Mouse (Mus musculus): ENCODE measurements around the gene Arhgap23. TPM values are rescaled to one million over a fixed set of nuclear protein-coding genes. Genes with fewer than 3 reads are reported as not detected.
A peak's percentile ranks its signal among the peaks of the same experiment; 100 is the strongest.

Gene Arhgap23
- polyA plus RNA-seq, 1 experiment, result 77.2 TPM

- 68% methylated on average over 3 of the region's 3 CpGs for WGBS
- peaks cover 36% of the 10 kb centered on the region for H3K4me1 ChIP-seq (ENCODE audit: control insufficient read depth, insufficient read depth, low read length)
- H3K27ac ChIP-seq (ENCODE audit: insufficient read depth, low read length), result peak overlapping the region; percentile 34
- H3K27me3 ChIP-seq (ENCODE audit: control insufficient read depth, insufficient read depth, low read length), result no peaks in the 10 kb centered on the region
- H3K4me3 ChIP-seq (replicated peaks; ENCODE audit: insufficient read depth, low read depth, low read length), result no peak overlapping the region
- no peak for TF ChIP-seq POLR2A (IDR thresholded peaks at IDR 0.05; ENCODE audit: borderline replicate concordance, insufficient read depth, low read length)
- TF ChIP-seq CTCF (IDR thresholded peaks at IDR 0.05; ENCODE audit: borderline replicate concordance, insufficient read depth, low read depth, low read length), result no peak
- DNase-seq, result no peak
Observed at GRCm38 (mm10) chr11:97401686-97402435, 13.5 kb upstream of the Arhgap23 start.

DNA sequence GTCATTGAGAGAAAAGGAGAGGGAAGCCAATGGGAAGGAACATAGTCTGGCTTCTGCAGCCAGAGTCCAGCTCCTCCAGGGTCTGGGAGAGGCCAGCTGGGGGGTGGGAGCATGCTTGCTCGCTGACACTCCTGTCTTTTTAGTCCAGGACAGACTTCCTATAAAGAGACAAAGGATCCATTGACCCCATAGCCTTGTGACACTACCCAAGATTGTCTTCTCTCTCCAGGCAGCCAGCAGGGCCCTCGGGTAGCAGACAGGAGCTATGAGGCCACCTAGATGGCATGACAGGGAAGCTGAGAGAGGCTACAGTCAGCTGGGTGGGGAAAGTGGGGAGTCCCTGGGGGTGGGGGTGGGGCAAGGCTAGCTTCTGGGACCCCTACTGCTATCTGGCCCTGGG lies 12.6 kb upstream of the Arhgap23 start:
- Histone ChIP-seq H3K27me3 (ENCODE audit: control insufficient read depth, insufficient read depth, low read length) (no peaks in the 10 kb centered on the region), H3K4me1 (ENCODE audit: control insufficient read depth, insufficient read depth, low read length) (peaks cover 45% of the 10 kb centered on the region), H3K4me3 (replicated peaks; ENCODE audit: insufficient read depth, low read depth, low read length) (no peak overlapping the region), H3K27ac (ENCODE audit: insufficient read depth, low read length) (no peak overlapping the region)
- no peak for DNase-seq
- TF ChIP-seq POLR2A (IDR thresholded peaks at IDR 0.05; ENCODE audit: borderline replicate concordance, insufficient read depth, low read length), result no peak
- no peak for TF ChIP-seq CTCF (IDR thresholded peaks at IDR 0.05; ENCODE audit: borderline replicate concordance, insufficient read depth, low read depth, low read length)
- 74% methylated on average over 2 of the region's 2 CpGs for WGBS

- 30% methylated on average over 8 of the region's 8 CpGs for WGBS
- H3K4me1 ChIP-seq (ENCODE audit: control insufficient read depth, insufficient read depth, low read length), result peaks cover 48% of the 10 kb centered on the region
- peak overlapping the region; percentile 38 for H3K4me3 ChIP-seq (replicated peaks; ENCODE audit: insufficient read depth, low read depth, low read length)
- no peak for DNase-seq
- TF ChIP-seq CTCF (IDR thresholded peaks at IDR 0.05; ENCODE audit: borderline replicate concordance, insufficient read depth, low read depth, low read length), result no peak
- TF ChIP-seq POLR2A (IDR thresholded peaks at IDR 0.05; ENCODE audit: borderline replicate concordance, insufficient read depth, low read length), result no peak
- no peaks in the 10 kb centered on the region for H3K27me3 ChIP-seq (ENCODE audit: control insufficient read depth, insufficient read depth, low read length)
- peak overlapping the region; percentile 38; the same call in 1 of the 2 replicates for H3K27ac ChIP-seq (ENCODE audit: insufficient read depth, low read length)
Observed at GRCm38 (mm10) chr11:97403614-97404183, 11.6 kb upstream of the Arhgap23 start.

GRCm38 (mm10) chr11:97404184-97404760 lies 11.1 kb upstream of the Arhgap23 start:
- TF ChIP-seq POLR2A (IDR thresholded peaks at IDR 0.05; ENCODE audit: borderline replicate concordance, insufficient read depth, low read length), result no peak
- no peak for TF ChIP-seq CTCF (IDR thresholded peaks at IDR 0.05; ENCODE audit: borderline replicate concordance, insufficient read depth, low read depth, low read length)
- DNase-seq, result peak; percentile 59 to 69
- WGBS, result under 1% methylated on average over 40 of the region's 61 CpGs
- Histone ChIP-seq H3K4me3 (replicated peaks; ENCODE audit: insufficient read depth, low read depth, low read length) (peak overlapping the region; percentile 69), H3K27me3 (ENCODE audit: control insufficient read depth, insufficient read depth, low read length) (no peaks in the 10 kb centered on the region), H3K4me1 (ENCODE audit: control insufficient read depth, insufficient read depth, low read length) (peaks cover 48% of the 10 kb centered on the region), H3K27ac (ENCODE audit: insufficient read depth, low read length) (peak overlapping the region; percentile 38; the same call in 1 of the 2 replicates)

DNA sequence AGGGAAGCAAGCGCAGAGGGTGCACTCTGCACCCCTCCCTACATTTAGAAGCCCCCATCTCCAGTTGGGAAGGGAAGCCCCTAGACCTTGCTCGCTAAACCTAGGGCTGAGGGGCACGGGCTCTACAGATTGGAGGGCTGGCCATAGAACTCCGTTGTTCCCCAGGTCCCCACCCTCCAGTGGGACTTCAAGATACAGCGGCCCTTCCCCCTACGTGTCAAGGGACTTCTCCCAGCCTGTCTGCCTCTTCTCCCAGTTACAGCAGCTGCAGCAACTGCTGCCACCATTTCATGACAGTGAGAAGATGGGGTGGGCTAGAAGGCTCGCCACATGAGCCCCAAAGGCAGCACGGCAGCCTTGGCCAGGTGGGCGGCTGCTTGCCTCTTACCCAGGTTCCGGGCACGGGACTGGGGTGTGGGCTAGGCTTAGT lies 10.6 kb upstream of the Arhgap23 start:
- 3% methylated on average over 11 of the region's 11 CpGs for WGBS

DNA sequence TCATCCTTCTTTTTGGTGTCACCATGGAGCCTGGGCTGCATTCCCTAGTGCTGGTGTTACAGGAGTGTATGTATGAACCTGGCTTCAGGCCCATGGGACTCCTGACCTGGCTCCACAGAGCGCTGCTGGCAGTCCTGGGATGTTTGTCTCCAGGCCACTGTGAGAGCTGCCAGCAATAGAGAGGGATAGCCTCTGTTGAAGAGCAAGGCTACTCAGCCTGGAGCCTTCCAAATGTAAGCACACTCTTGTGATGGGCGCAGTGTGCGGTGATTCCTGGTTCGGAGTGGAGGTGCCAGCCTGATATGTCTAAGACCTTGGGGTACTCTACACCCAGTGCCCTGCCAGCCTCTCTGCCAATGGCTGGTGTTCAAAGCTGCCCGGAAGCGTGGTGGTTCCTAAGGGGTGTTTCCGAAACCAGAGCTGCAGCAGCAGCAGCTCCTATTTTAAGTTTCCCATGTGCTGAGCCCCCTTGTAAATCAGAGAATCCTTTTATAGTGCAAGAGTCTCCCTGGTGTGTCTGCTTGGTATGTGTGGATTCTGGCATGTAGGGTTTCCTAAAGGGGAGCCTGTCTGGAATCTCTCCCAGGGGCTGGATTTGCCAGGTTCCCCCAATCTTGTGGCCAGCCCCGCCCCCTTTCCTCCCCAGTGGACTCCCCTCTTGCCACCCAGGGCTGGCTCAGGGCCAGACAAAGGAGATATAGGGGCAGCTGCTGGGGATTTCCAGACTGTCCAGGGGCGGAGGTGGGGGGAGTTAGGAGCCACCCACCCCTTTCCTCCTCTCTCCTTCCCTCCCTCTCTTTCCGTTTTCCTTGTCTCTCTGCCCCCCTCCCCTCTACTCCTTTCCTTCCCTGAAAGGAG lies 9.0 kb upstream of the Arhgap23 start:
- no peaks in the 10 kb centered on the region for H3K27me3 ChIP-seq (ENCODE audit: control insufficient read depth, insufficient read depth, low read length)
- H3K4me1 ChIP-seq (ENCODE audit: control insufficient read depth, insufficient read depth, low read length), result peaks cover 44% of the 10 kb centered on the region
- DNase-seq, result peak in 1 of 2 experiments; percentile 44
- no peak overlapping the region for H3K27ac ChIP-seq (ENCODE audit: insufficient read depth, low read length)
- no peak for TF ChIP-seq CTCF (IDR thresholded peaks at IDR 0.05; ENCODE audit: borderline replicate concordance, insufficient read depth, low read depth, low read length)
- TF ChIP-seq POLR2A (IDR thresholded peaks at IDR 0.05; ENCODE audit: borderline replicate concordance, insufficient read depth, low read length), result no peak
- H3K4me3 ChIP-seq (replicated peaks; ENCODE audit: insufficient read depth, low read depth, low read length), result no peak overlapping the region
- 65% methylated on average over 10 of the region's 10 CpGs for WGBS

More for the DNA sequence above, 10.6 kb upstream of the Arhgap23 start:
- Histone ChIP-seq H3K4me3 (replicated peaks; ENCODE audit: insufficient read depth, low read depth, low read length) (peak overlapping the region; percentile 69), H3K27me3 (ENCODE audit: control insufficient read depth, insufficient read depth, low read length) (no peaks in the 10 kb centered on the region), H3K4me1 (ENCODE audit: control insufficient read depth, insufficient read depth, low read length) (peaks cover 48% of the 10 kb centered on the region), H3K27ac (ENCODE audit: insufficient read depth, low read length) (peak overlapping the region; percentile 20; the same call in 1 of the 2 replicates)
- TF ChIP-seq CTCF (IDR thresholded peaks at IDR 0.05; ENCODE audit: borderline replicate concordance, insufficient read depth, low read depth, low read length), result no peak
- TF ChIP-seq POLR2A (IDR thresholded peaks at IDR 0.05; ENCODE audit: borderline replicate concordance, insufficient read depth, low read length), result no peak
- no peak for DNase-seq

DNA sequence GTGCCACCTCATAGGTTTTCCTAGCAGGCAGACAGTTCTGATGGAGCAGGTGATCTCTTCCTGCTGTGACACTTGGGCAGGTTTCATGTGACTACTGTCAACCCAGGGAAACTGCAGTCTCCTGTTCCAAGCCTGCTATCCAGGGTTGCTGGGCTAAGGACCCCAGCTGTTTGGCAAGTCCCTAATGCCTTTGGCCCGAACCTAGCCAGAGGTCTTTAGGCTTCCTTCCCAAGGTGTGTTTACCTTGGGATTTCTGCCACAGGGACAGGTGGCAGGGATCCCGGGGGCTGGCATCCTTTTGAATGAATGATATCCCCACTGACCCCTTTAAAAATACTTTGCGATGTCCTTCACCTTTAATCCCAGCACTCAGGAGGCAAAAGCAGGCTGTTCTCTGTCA lies 7.9 kb upstream of the Arhgap23 start:
- 44% methylated on average over 3 of the region's 3 CpGs for WGBS
- Histone ChIP-seq H3K4me3 (replicated peaks; ENCODE audit: insufficient read depth, low read depth, low read length) (no peak overlapping the region), H3K4me1 (ENCODE audit: control insufficient read depth, insufficient read depth, low read length) (peaks cover 36% of the 10 kb centered on the region), H3K27me3 (ENCODE audit: control insufficient read depth, insufficient read depth, low read length) (no peaks in the 10 kb centered on the region), H3K27ac (ENCODE audit: insufficient read depth, low read length) (no peak overlapping the region)
- no peak for DNase-seq
- no peak for TF ChIP-seq POLR2A (IDR thresholded peaks at IDR 0.05; ENCODE audit: borderline replicate concordance, insufficient read depth, low read length)
- no peak for TF ChIP-seq CTCF (IDR thresholded peaks at IDR 0.05; ENCODE audit: borderline replicate concordance, insufficient read depth, low read depth, low read length)

Measured in cerebellum, adult 2 months (tissue).